Mouse (Mus musculus) ovary, postnatal 36 days (tissue): ENCODE results near the gene Ppp2r5b.

Source experiments
- DNase-seq: peaks from one replicate; pipeline ENCODE4 v3.0.0; 2022; ENCODE audit warnings: low spot score, mixed read lengths

The Ppp2r5b gene

DNA sequence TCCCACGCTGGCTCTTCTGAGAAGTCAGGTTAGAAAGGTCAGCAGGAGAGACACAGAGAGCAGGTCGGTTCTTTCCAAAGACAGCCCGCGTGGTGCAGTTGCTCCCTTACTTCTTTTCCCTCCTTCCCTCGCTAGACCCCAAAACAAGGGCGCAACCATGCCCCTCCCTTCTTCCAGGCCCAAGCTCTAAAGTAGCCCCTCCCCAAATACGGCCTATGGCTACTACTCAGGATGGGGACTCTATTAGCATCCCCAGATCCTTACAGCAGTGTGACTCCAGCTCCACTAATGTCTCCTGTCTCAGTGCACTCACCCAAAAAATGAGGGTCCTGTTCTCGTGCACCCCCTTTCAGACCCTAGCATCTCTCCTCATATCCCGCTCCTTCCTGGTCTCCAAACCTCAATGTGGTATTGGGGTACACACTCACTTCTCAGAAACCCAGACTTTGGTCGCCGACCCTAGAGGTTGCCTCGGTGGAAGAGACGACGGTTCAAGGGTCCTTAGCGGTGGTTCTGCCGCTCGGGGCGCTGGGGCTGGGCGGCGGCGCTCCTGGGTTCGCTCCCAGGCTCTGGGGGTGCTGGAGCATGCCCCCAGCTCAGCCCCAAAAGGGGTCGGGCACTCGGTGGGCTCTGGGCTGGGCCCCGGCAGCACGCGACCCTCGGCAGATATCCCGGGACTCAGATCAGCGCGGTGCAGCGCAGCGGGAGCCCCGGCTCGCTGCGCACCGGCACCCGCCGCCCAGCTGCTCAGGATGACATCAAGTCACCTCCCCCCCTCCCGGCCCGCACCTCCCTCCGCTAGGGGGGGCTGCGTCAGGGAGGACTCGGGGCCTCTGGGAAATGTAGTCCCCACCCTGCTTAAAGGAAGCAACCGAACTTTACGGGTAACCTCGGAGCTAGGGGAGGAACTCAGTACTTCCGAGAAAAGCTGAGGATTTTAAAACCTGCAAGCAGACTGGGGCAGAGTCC lies at the start of gene Ppp2r5b:
Gene Ppp2r5b (minus strand): TSS at position 789 of the 969 bp plus-strand sequence.
- peak; percentile 95 for DNase-seq

DNA sequence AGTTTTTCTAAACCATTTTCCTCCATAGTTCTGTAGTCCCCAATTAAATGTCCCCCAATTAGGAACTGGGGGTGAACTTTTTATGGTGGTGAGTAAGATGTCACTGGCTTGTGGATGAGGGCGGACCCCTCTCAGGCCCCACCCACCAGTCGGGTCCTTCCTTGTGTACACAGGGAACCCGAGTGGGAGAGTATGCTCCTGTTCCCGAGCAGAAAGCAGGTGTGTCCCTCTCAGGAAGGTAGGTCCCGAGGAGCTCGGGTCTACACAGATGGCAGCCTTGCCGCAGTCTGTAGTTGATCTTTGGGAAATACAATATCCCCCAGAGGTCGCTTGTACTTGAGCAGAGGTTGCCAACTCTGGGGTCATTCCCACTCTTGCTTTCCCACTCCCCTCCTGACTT lies 49.6 kb upstream of the Ppp2r5b start:
- no peak for DNase-seq

DNA sequence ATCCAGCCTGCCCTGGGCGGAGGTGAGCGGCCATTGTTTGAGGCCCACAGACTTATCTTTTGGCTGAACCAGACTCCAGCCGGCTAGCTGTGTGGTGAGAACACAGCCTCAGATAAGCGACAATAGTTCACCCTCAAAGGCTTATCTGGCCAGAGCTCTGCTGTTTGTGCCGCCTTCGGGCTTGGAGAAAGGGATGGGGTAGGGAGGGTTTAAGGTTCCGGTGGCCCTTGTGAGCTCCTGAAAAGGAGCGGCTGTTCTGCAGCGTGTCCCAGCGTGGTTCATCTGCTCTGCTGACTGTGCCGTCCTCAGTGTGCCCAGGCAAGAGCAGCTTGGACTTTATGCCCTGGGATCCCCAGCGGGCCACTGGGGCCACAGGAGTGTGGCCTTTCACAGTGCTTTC lies 48.8 kb upstream of the Ppp2r5b start:
- no peak for DNase-seq

DNA sequence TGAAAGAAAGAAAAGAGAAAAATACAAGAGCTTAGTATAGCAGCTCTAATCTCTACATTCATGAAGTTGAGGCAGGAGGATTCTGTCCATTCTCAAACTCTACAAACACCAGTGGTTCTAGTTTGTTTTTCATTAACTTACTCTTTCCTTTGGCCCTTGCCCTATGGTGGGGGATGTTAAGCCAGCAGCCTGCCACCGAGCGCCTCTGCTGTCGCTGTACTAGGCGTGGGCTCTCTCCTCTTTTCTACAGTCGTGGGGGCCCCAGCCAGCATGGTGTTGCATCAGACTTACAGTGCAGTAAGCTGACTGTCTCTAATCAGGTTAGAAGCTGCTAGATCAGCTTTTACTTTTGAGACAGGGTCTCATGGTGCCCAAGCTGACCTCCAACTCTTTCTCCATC lies 47.3 kb upstream of the Ppp2r5b start:
- no peak for DNase-seq

DNA sequence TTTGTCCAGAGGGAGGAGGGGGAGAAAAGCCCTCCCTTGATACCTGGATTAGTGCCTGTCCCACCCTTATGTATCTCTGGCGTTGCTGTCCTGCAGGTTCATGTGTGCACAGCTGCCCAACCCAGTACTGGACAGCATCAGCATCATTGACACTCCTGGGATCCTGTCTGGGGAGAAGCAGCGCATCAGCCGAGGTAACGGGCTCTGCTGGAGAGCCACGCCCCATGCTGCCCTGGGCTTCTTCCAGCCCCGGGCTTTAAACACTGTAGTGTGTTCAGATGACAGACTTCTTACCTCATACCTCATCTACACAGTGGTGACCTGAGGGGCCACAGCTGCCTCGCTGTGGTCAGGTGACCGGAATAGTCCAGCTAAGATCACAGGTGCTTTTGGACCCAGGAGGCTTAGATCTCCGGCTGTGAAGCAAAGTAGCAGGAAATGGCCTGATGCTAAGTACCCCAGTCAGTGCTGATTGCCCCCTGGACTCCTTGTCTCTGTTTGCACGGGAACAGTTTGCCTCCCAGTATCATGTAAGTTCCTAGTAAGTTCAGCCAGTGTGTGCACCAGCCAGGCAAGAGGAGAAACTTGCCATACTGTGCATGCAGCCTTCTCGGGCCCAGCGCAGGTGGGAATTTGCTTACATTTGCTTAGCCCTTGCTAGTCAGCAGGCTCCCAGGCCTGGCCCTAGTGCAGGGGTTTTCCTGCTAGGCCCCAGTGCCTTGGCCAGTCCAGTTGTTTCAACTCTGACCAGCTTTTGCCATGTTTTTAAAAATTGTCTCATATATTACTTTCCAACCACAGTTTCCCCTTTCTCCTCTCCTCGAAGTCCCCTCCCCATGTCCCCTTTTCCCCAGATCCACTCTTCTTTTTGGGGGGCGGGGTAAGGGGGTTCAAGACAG lies 45.7 kb upstream of the Ppp2r5b start:
- DNase-seq = no peak

DNA sequence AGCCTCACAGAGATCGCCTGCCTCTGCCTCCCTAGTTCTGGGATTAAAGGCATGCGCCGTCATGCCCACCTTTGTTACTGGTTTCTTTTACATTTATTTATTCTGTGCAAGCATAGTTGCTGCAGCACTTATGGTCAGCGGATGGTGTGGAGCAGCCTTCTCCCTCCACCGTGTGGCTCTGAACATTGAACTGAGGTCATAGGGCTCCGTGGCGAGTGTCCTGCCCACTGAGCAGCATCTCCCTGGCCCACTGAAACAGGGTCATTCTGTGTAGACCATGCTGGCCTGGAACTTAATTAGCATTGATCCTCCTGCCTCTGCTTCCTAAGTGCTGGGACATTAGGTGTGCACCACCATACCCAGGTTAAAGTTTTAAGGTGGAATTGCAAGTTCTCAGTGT lies 44.9 kb upstream of the Ppp2r5b start:
- no peak for DNase-seq

DNA sequence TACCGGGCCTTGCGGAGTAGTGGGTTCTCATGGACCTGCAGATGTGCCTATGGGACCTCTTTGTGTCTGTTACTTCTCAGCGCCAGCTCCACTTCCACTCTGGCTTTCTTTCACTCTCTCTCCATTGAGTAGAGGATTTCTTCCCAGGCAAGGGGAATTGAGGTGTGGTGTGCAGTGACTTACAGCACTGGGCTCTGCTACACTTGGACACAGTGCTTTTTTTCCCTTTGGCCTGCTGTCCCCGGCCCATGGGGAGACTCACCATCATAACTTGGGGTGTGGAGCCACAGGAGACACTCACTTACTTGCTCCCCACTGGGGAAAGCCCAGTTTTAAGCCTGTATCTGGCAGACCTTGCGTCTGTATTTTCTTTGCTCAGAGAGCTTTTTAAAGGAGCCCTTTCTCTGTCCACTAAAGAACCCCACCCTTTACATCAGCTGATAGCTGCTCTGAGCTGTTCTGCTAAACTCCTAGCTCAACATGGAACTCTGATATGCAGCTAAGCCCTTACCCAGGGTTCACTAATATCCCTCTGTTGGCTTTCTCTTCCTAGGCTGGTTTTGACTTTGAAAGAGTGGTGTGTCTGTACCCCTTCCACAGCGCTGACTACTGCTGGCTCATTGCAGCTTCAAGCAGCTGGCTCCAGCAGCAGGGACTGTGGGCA lies 43.9 kb upstream of the Ppp2r5b start:
- DNase-seq = no peak

DNA sequence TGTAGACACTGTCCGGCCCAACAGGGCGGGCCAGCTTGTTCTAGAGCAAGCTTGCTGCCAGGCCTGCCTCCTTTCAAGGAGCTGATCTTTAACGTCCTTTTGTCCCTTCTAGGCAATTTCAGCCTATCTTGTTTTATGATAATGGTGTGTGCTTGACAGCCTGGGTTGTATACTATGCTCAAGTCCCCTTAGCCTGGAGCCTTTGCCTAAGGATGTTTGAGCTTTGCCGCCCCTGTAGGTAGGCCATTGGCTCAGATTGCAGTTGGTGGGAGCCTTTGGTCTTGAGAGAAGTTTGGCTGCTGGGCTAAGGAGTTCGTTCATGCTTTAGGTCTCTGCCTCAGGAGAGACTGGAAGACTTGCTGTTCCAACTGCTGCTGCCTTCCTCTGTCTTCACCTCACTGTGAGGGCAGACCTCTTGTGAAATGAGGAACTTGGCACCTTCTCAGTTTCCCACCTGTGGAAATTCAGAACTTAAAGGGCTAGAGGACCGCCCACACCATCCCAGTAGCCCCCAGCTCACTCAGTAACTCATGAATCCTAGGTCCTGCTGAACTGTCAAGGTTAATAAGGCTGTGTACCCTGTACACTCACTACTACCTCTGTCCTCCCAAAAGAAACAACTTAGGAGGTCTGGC lies 42.9 kb upstream of the Ppp2r5b start:
- no peak for DNase-seq

DNA sequence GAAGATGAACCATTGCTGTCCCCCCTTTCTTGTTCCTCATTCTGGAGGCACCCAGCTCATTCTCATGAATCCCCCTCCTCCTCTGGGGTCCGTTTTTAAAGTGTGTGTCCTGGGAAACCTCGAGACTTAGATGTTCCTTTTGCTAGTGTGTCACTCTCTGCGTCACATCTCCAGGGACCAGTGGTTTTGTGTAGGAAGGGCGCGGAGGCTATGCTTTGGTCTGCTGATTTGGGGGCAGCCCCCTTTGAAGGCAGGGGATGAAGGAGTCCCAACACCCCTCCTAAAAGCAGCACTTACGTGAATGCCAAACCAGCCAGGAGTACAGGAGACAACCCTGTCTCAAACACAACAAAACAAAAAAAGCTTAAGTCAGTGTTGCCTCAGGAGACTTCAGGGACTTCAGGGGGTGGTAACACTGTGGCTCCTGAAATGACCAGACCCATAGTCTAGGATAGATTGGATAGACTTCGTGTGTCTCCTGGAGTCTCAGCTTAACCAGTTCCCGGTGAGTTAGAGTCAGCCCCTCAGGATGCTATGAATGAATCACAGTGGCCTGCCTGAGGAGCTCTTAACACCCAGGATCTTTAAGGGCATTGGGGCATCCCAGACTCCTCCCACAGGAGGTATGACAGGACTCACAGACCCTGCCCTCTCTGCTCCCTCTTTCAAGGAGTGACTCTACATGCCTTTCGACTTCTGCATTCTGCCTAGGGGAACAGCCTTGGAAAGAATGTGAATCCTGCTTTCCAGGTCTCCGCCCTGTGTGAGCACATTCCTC lies 42.2 kb upstream of the Ppp2r5b start:
- peak; percentile 60 for DNase-seq

DNA sequence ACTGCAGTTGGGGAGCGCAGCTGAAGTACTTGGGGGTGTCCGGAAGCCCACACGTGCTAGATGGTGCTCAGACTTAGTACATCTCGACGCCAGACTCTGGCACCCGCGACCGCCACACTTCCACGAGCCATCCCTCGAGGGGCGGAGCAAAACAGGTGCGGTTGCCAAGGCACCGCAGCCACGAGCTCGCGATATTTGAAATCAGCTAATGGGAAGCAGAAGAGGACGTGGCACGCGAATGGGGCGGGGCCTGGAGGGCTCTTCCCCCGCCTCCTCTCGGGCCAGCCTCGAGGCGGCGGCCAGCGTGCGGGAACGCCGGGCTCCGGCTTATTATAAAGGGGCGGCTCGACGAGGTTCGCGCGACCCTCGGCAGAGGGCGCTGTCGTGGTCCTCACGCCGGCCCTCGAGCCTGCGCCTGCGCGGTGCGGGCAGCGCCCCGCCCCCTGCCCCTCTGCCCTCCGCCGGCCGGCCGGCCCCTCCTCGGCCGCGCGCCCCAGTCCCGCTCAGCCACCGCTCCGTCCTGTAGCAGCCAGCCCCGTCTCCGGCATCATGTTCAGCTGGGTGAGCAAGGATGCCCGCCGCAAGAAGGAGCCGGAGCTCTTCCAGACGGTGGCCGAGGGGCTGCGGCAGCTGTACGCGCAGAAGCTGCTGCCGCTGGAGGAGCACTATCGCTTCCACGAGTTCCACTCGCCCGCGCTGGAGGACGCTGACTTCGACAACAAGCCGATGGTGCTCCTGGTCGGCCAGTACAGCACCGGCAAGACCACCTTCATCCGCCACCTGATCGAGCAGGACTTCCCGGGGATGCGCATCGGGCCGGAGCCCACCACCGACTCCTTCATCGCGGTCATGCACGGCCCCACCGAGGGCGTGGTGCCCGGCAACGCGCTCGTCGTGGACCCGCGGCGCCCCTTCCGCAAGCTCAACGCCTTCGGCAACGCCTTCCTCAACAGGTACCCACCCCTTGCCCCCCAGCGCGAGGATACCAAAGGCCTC lies 41.1 kb upstream of the Ppp2r5b start, which contains the start of gene Ehd1:
Gene Ehd1 (plus strand): TSS at position 300 of the 996 bp plus-strand sequence.
- peak; percentile 99 for DNase-seq

DNA sequence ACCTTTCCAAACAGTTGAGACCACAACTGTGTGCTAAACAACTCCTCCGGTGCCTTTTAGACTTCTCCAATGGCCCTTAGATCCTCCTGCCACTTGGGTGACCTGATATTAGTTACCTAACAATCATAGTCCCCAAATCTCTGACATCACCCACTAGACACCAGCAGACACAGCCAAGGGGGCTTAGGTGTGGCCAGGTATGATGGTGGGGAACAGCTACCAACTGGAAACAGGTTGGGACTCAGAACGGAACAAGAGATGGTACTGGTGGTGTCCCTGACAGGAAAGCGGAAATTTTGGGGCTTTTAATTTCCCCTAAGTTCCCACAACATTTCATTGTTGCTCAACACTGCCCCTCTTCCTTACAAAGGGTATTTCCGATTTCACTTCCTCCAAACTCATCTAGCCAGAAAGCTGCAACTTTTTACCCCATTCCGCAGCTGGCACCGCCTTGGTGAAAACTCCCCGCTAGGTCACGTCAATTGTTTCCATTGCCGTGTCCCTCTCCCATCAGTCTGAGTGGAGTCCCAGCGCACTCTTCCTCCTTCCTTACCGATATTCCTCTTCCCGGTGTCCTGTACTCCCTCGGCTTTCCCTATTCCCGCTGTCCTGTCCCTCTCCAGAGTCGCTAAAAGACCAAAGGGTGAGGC lies 40.2 kb upstream of the Ppp2r5b start:
- DNase-seq = no peak

DNA sequence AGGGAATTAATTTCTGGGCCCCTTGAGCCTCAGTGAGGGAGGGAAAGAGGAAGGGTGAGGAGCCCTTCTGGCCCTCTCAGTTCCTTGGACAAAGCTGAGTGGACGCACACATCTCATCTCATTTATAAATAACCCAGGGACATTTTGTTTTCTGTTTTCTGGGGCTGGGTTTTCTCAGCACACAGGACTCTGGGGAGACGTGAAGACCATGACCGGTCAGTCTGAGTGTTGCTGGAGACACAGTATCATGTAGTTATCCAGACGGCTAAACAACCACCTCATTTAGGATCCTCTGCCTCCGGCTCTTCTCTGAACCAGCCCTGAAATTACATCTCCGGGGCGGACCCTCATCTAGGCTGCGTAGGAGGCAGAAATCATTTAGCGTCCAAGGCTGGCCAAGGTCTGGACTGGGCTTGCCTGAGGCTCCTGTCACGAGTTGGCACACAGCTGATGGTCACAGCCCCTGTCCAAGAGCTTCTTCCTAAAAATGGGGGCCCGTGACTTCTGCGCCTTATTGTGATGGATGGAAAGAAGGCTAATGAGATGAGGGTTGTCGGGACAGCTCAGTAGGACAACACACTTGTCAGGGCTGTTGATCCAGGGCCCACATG lies 38.4 kb upstream of the Ppp2r5b start:
- DNase-seq = no peak

DNA sequence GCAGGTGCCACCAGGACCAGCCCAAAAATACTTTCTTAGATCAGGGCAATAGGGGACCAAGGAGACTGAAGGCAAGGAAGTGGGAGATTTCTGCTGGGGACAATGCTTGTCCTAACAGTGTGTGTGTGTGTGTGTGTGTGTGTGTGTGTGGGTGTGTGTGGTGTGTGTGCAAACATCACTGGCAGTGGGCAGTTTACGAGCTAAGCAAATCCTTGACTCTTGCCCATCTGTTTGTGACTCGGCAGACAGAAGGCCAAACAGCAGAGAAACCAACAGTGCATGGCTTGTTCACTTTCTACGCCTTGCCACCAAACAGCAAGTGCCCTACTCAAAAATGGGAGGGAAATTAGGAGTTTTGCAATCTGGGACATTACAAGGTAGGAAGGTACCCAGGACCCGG lies 37.9 kb upstream of the Ppp2r5b start:
- no peak for DNase-seq

DNA sequence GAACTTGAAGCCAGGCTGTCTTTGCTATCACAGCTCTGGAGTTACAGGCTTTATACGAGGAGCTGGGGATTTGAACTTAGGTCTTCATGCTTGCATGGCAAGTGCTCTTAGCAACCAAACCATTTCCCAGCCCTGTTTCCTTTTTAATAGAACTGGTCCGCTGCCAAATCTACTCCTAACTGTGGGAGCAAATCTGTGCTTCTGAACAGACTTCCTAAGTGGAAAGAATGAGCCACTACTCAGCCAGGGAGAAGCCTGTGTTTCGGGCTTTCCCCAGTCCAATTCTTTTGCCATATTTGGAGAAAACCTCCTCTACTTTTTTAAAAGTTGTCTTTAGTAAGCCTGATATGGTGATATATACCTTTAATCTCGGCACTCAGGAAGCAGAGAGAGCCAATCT lies 37.1 kb upstream of the Ppp2r5b start:
- no peak for DNase-seq

DNA sequence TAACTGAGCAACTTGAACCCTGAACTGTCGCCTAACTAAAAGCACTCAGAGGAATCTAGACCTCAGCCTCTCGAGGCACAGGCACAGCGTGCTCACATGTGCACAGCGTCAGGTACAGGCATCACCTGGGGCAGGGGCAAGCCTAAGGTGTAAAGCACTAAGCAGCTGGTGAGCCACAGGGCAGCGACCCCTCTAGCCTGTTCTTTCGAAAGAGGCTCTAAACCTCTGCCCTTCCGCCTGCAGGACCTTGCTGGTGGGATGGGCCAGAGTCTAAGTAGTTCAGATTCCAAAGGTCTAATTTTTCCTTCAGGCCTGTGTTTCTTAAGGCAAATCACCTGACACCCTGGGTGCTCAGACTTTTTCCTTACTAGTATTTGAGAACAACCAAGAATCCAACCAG lies 36.4 kb upstream of the Ppp2r5b start:
- DNase-seq = no peak

DNA sequence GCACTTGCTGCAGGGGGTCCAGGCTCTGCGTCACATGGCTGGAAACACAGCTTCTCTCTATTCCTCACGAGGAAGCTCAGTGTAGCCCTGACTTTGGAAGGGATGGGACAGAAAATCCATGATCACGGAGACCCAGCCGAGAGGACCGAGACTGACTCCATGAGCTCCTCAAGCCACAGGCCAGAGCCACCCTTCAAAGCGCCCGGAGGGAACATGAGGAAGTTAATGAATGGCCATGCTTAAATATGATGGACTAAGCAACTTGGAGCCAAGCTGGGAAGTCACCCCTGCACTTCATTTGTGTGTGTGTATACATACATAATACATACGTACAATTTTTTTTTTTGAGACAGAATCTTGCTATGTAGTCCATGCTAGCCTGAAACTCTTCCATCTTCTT lies 35.5 kb upstream of the Ppp2r5b start:
- no peak for DNase-seq

DNA sequence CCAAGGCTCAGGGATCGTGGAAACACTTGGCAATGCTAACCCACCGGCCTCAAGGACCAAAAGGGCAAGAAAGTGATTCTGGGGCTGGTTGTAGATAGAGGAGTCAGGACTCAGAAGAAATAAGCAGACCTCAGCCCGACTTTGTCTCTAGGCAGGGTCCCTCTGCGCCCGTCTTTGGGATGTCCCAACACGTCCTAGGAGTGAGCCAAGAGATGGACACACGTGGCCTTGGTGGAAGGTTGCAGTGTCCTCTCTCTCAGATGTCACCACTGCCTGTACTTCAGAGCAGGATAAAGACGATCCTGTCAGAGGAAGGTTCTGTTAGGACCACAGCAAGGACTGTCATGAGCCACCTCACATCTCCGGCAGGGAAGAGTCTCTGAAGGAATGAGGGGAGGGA lies 35.0 kb upstream of the Ppp2r5b start:
- DNase-seq = no peak

DNA sequence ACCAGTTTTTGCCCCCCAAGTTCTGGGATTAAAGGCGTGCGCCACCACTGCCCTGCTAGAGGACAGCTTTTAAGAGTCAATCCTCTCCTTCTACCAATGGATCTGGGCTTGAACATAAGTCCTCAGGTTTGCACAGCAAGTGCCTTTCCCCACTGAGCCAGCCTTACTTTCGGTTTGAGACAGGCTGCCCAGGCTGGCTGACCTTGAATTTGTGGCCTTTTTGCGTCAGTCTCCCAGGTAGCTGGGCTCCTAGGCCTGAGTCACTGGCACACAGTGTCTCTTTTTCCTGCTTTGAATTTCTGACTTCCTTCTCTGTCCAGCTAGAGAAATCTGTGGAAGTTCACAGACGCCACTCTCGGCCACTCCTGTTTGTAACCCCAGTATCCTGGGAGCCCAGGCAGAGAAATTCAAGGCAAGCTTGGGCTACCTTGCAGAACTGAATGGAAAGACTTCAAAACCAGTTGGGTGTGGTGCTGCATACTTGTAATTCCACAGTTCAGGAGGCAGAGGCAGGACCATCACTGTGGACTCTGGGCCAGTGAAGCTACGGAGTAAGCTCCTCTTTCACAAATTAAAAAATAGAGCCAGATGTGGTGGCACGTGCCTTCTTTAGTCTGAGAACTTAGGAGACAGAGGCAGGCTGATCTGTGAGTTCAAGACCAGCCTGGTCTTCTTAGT lies 34.3 kb upstream of the Ppp2r5b start:
- no peak for DNase-seq
